Mouse (Mus musculus) intestine, embryonic 15.5 days (tissue): Measurements from ENCODE around the gene Cdk2ap2. TPM values are rescaled to one million over a fixed set of nuclear protein-coding genes. Genes with fewer than 3 reads are reported as not detected.

Experiments used
- ATAC-seq: fragments of 200-750 bp; cut with Nextera tagmentation; 2 replicates; pipeline ENCODE4 v1.8.0; 2017; ENCODE audit warnings: moderate TSS enrichment, moderate library complexity
- H3K27ac ChIP-seq: fragments of 300-500 bp; sonication (generic); 2 replicates; pipeline ENCODE4 v1.5.1; 2015; ENCODE audit warnings: mild to moderate bottlenecking, inconsistent platforms
- H3K27me3 ChIP-seq: fragments of 300-500 bp; sonication (generic); replicated peaks from 2 replicates; pipeline ENCODE4 v1.6.1; 2015; ENCODE audit warnings: inconsistent platforms
- H3K36me3 ChIP-seq: fragments of 300-500 bp; sonication (generic); 2 replicates; pipeline ENCODE4 v1.6.1; 2015; ENCODE audit warnings: inconsistent platforms
- H3K4me1 ChIP-seq: fragments of 300-500 bp; sonication (generic); replicated peaks from 2 replicates; pipeline ENCODE4 v1.6.1; 2015; ENCODE audit warnings: inconsistent platforms
- H3K4me2 ChIP-seq: fragments of 300-500 bp; sonication (generic); replicated peaks from 2 replicates; pipeline ENCODE4 v1.6.1; 2015; ENCODE audit warnings: mild to moderate bottlenecking, inconsistent platforms
- H3K4me3 ChIP-seq: fragments of 300-500 bp; sonication (generic); replicated peaks from 2 replicates; pipeline ENCODE4 v1.5.1; 2015; ENCODE audit warnings: inconsistent platforms
- H3K9ac ChIP-seq: fragments of 300-500 bp; sonication (generic); 2 replicates; pipeline ENCODE4 v1.6.1; 2015; ENCODE audit warnings: inconsistent platforms
- H3K9me3 ChIP-seq: fragments of 300-500 bp; sonication (generic); 2 replicates; pipeline ENCODE4 v1.6.1; 2016; ENCODE audit warnings: inconsistent platforms
- WGBS: fragments of 180-500 bp; shearing (Covaris S2); methylation state at CpG from one replicate; pipeline ENCODE4 v1.1.7; 2015; 5-methylcytosine and 5-hydroxymethylcytosine counted together
- polyA plus RNA-seq: library from polyadenylated mRNA; unstranded; fragments of >200 nt; fragmentation: Nextera tagmentation; extraction: Ambion mirVana; gene quantifications from 2 replicates; pipeline ENCODE4 v1.2.1, GENCODE M21; 2015

Cdk2ap2 gene
- polyA plus RNA-seq, 1 experiment from 2014 or later, result 127 TPM

DNA sequence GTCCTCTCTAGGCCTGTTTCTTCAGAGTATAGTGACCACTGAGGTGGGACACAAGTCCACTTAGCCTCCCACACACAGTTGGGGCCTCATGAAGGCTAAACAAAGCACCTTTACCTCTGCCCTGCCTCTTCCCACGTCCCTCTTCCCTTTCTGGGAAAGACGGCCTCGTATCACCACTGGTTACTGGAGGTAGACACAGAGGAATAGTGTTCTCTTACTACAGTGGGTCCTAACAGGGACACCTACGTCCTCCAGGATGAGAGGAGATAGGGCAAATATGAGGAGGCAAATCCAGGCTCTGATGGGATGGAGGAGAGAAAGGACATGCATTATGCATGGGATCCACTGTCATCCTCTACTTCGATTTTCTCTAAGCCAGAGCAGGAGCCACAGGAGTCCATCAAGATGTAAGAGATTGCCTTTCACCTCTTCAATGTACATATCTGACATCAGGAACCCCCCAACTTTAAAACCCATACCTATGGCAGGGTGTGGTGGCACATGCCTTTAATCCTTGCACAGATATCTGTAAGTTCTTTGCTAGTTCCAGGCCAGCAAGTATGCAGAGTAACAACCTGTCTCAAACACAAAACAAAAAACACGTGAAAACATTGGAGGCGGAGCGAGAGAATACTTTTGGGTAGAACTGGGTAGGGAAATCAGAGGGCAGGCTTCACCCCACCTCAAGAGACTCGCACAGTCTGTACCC lies 51.0 kb downstream of the Cdk2ap2 start:
- ATAC-seq, result peak; percentile 44; the same call in 1 of the 2 replicates
- 41% methylated on average over 9 of the region's 9 CpGs for WGBS
- H3K4me1 ChIP-seq, result peaks cover 18% of the 10 kb centered on the region
- peaks cover 9% of the 10 kb centered on the region; the same call in 1 of the 2 replicates for H3K36me3 ChIP-seq
- no peak overlapping the region for H3K27ac ChIP-seq
- no peaks in the 10 kb centered on the region for H3K9me3 ChIP-seq
- peak overlapping the region; percentile 82 for H3K4me2 ChIP-seq
- H3K4me3 ChIP-seq, result peak overlapping the region; percentile 91
- no peaks in the 10 kb centered on the region for H3K27me3 ChIP-seq
- H3K9ac ChIP-seq, result peak overlapping the region; percentile 91

DNA sequence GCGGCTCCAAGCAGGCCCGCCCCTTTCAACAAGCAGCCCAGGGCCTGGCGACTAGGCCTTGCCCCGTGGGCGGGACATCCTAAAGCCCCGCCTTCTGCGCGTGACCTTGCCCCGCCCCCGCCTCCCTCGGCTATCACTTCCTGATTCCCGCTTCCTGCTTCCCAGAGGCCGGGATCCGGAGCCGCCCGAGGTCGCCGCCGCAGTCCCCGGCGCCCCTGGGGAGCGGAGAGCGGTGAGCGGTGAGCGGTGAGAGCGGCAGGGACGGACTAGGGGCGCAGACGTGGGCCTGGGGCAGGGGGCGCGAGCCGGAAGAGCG lies 51.5 kb downstream of the Cdk2ap2 start, which contains the start of gene Coro1b:
TSS of gene Coro1b (plus strand) at position 129 of the 316 bp plus-strand sequence.
- H3K4me2 ChIP-seq, result peak within 1 kb of the TSS; percentile 82
- H3K9me3 ChIP-seq, result no peaks in the 10 kb centered on the region
- H3K9ac ChIP-seq, result peak within 1 kb of the TSS; percentile 91
- H3K36me3 ChIP-seq, result peaks cover 9% of the 10 kb centered on the region
- peak within 1 kb of the TSS; percentile 72 for H3K27ac ChIP-seq
- ATAC-seq, result peak; percentile 96
- WGBS, result under 1% methylated on average over 31 of the region's 33 CpGs
- no peaks in the 10 kb centered on the region for H3K27me3 ChIP-seq
- peaks cover 18% of the 10 kb centered on the region for H3K4me1 ChIP-seq
- H3K4me3 ChIP-seq, result peak within 1 kb of the TSS; percentile 91

Other genes with a start within 250 kb of the Cdk2ap2 start
- gene Chka, start 245.4 kb upstream of the Cdk2ap2 start, polyA plus RNA-seq, result 63.3 and 68.5 TPM in 2 replicates
- gene Tcirg1, start 190.0 kb upstream of the Cdk2ap2 start, polyA plus RNA-seq, result 50.9 and 56.3 TPM in 2 replicates
- gene Ndufs8, start 184.4 kb upstream of the Cdk2ap2 start, polyA plus RNA-seq, result 342 and 413 TPM in 2 replicates
- 2.3 and 2.4 TPM in 2 replicates for gene Aldh3b1, start 167.4 kb upstream of the Cdk2ap2 start, polyA plus RNA-seq
- 20.2 and 21.8 TPM in 2 replicates for gene Unc93b1, start 162.0 kb upstream of the Cdk2ap2 start, polyA plus RNA-seq
- gene Aldh3b3, start 138.5 kb upstream of the Cdk2ap2 start, polyA plus RNA-seq, result not detected in 2 replicates
- 0.78 and 0.84 TPM in 2 replicates for gene Aldh3b2, start 124.9 kb upstream of the Cdk2ap2 start, polyA plus RNA-seq
- 12.8 and 14.2 TPM in 2 replicates for gene Acy3, start 110.6 kb upstream of the Cdk2ap2 start, polyA plus RNA-seq
- 0.35 and 0.38 TPM in 2 replicates for gene Tbx10, start 104.4 kb upstream of the Cdk2ap2 start, polyA plus RNA-seq
- 33.8 and 35.9 TPM in 2 replicates for gene Nudt8, start 96.6 kb upstream of the Cdk2ap2 start, polyA plus RNA-seq
- 2.1 and 2.6 TPM in 2 replicates for gene Gm49405, start 96.6 kb upstream of the Cdk2ap2 start, polyA plus RNA-seq
- 2.8 and 3.8 TPM in 2 replicates for gene Doc2g, start 93.9 kb upstream of the Cdk2ap2 start, polyA plus RNA-seq
- 241 and 274 TPM in 2 replicates for gene Ndufv1, start 84.4 kb upstream of the Cdk2ap2 start, polyA plus RNA-seq
- 973 and 1,014 TPM in 2 replicates for gene Gstp1, start 59.2 kb upstream of the Cdk2ap2 start, polyA plus RNA-seq
- 24.3 and 35.8 TPM in 2 replicates for gene Gstp2, start 51.2 kb upstream of the Cdk2ap2 start, polyA plus RNA-seq
- gene Gstp3, start 37.6 kb upstream of the Cdk2ap2 start, polyA plus RNA-seq, result 6.9 and 9.2 TPM in 2 replicates
- gene Cabp2, start 15.6 kb upstream of the Cdk2ap2 start, polyA plus RNA-seq, result 1.7 and 2.8 TPM in 2 replicates
- gene Pitpnm1, start 2.8 kb downstream of the Cdk2ap2 start, polyA plus RNA-seq, result 13.8 and 20.9 TPM in 2 replicates
- gene Aip, start 28.7 kb downstream of the Cdk2ap2 start, polyA plus RNA-seq, result 75.0 and 80.7 TPM in 2 replicates
- not detected in 2 replicates for gene Gpr152, start 42.6 kb downstream of the Cdk2ap2 start, polyA plus RNA-seq
- gene Cabp4, start 46.9 kb downstream of the Cdk2ap2 start, polyA plus RNA-seq, result 0.09 and 0.19 TPM in 2 replicates
- 207 and 214 TPM in 2 replicates for gene Coro1b, start 51.4 kb downstream of the Cdk2ap2 start, polyA plus RNA-seq
- 3.9 and 5.4 TPM in 2 replicates for gene Ptprcap, start 56.4 kb downstream of the Cdk2ap2 start, polyA plus RNA-seq
- gene Rps6kb2, start 66.2 kb downstream of the Cdk2ap2 start, polyA plus RNA-seq, result 40.7 and 41.9 TPM in 2 replicates
- 1.7 and 2.0 TPM in 2 replicates for gene Carns1, start 78.3 kb downstream of the Cdk2ap2 start, polyA plus RNA-seq
- 3.5 TPM in 2 replicates for gene Tbc1d10c, start 94.1 kb downstream of the Cdk2ap2 start, polyA plus RNA-seq
- gene Ppp1ca, start 94.9 kb downstream of the Cdk2ap2 start, polyA plus RNA-seq, result 757 and 779 TPM in 2 replicates
- 29.3 and 30.5 TPM in 2 replicates for gene Rad9a, start 104.5 kb downstream of the Cdk2ap2 start, polyA plus RNA-seq
- gene Clcf1, start 117.1 kb downstream of the Cdk2ap2 start, polyA plus RNA-seq, result 5.7 and 5.9 TPM in 2 replicates
- not detected in 2 replicates for gene AC109138.7, start 117.2 kb downstream of the Cdk2ap2 start, polyA plus RNA-seq
- 35.0 and 40.8 TPM in 2 replicates for gene Pold4, start 134.7 kb downstream of the Cdk2ap2 start, polyA plus RNA-seq
- gene Ssh3, start 172.0 kb downstream of the Cdk2ap2 start, polyA plus RNA-seq, result 22.2 and 24.8 TPM in 2 replicates
- 5.3 and 5.7 TPM in 2 replicates for gene Ankrd13d, start 186.0 kb downstream of the Cdk2ap2 start, polyA plus RNA-seq
- 18.2 and 18.3 TPM in 2 replicates for gene Grk2, start 209.0 kb downstream of the Cdk2ap2 start, polyA plus RNA-seq